In the genomic region with DNA sequence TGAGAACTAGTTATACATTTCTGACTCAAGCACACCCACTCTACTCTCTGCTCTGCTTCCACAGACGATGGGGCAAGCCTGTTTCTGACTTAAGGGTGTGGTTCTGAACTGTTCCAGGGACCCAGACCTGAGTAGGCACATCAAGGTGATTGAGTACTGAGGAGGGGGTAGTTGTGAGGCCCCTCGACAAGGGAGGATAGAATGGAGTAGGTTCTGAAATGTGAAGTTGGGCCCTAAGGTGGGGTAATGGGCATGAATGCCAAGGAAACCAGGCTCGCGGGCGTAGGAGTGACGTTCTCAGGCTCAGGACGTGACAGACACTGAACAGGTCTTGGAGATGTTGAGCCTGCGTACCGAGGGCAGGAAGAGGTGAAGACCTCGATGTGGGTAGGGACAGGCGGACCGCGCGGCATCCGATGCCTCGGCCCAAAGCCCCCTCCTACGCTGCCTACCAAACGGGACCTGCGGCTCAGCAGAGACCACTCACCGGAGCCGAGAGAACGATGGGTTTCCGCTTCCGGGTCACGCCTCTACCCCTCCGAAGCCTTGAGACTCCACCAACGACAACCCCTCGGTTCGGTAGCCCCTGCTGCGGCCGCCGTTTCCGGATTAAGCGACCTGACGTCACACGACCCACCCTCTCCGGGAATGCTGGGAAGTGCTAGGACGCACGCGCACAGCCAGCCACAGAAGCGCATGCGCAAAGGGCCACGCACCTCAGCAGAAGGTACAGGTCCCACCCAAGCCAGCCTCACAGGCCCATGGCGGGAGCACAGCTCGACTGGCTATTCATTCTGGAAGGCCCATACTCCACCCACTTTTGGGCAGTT, we compare ENCODE assay signal across 8 mouse cellular contexts. TPM values are rescaled to one million over a fixed set of nuclear protein-coding genes. Genes with fewer than 3 reads are reported as not detected.
DNase-seq lines count a peak whose midpoint lies in the region; ATAC-seq lines count a peak whose summit lies in the region.

Gene Chmp2a, minus strand, starts transcription at position 660 of the 830 bp plus-strand sequence.

- peaks cover 64% of the 10 kb centered on the region for H3K36me3 ChIP-seq in megakaryocyte, embryonic 14.5 days (replicated peaks; ENCODE audit: low read length)

- H3K9me3 ChIP-seq in megakaryocyte, embryonic 14.5 days, result no peaks in the 10 kb centered on the region

- H3K4me3 ChIP-seq in megakaryocyte, embryonic 14.5 days (replicated peaks), result peak within 1 kb of the TSS; percentile 100

- peaks cover 71% of the 10 kb centered on the region for H3K4me1 ChIP-seq in megakaryocyte, embryonic 14.5 days

- H3K27me3 ChIP-seq in megakaryocyte, embryonic 14.5 days (replicated peaks), result no peaks in the 10 kb centered on the region

- peak; percentile 61 for ATAC-seq in common myeloid progenitor, adult 5-6 weeks (replicated peaks; ENCODE audit: low read depth, poor library complexity, severe bottlenecking)

- DNase-seq in ZHBTc4 (ENCODE audit: low read depth, low spot score), result peak; percentile 99
- DNase-seq in gastrocnemius, adult 8-10 months (ENCODE audit: low spot score in 2 of 2), result peak; percentile 89 to 94
- DNase-seq in hindlimb bud, embryonic 11.5 days (ENCODE audit: extremely low spot score, low read depth, low spot score), result peak; percentile 82
- peak; percentile 96 to 98 for DNase-seq in left cerebral cortex, adult 8-10 months (ENCODE audit: low spot score in 2 of 2)
- DNase-seq in right cerebral cortex, postnatal 10 days (ENCODE audit: low spot score in 2 of 2), result peak; percentile 98 to 99
- peak; percentile 97 for DNase-seq in urinary bladder, postnatal 25 days (ENCODE audit: low spot score)

RNA-seq across cellular contexts. Expression of gene Chmp2a, which starts in this region (rescaled TPM):
- 147 and 158 TPM in 2 replicates for total RNA-seq in common myeloid progenitor, adult 5-6 weeks (2017)
- 100 to 1,000 TPM in 1 of 4 experiments, 10 to 100 TPM in 3; 85.5 to 101 (median 92.9) TPM for total RNA-seq in gastrocnemius, adult 8-10 months (2022)
- total RNA-seq in left cerebral cortex, adult 8-10 months (2022), result 100 to 1,000 TPM; 152 to 158 (median 152) TPM
- polyA plus RNA-seq in megakaryocyte, embryonic 14.5 days (2012; ENCODE audit: insufficient read depth, low replicate concordance), result 404 and 592 TPM in 2 replicates

Comparison
In these comparisons a context has a peak if more than half of its experiments do, and no peak if none do; other contexts are left out.
1. Peak in every context shown above with its lines: DNase-seq, ATAC-seq and H3K4me3 ChIP-seq.